Mouse (Mus musculus) cerebral cortex, adult 2 months (tissue): ENCODE results near the gene Acot6.

Source experiments
- whole genome bisulfite sequencing: fragments of 180-500 bp; shearing (Covaris S2); methylation state at CpG from one replicate; pipeline ENCODE4 v1.1.7; 2018; 5-methylcytosine and 5-hydroxymethylcytosine counted together

Acot6 gene

DNA sequence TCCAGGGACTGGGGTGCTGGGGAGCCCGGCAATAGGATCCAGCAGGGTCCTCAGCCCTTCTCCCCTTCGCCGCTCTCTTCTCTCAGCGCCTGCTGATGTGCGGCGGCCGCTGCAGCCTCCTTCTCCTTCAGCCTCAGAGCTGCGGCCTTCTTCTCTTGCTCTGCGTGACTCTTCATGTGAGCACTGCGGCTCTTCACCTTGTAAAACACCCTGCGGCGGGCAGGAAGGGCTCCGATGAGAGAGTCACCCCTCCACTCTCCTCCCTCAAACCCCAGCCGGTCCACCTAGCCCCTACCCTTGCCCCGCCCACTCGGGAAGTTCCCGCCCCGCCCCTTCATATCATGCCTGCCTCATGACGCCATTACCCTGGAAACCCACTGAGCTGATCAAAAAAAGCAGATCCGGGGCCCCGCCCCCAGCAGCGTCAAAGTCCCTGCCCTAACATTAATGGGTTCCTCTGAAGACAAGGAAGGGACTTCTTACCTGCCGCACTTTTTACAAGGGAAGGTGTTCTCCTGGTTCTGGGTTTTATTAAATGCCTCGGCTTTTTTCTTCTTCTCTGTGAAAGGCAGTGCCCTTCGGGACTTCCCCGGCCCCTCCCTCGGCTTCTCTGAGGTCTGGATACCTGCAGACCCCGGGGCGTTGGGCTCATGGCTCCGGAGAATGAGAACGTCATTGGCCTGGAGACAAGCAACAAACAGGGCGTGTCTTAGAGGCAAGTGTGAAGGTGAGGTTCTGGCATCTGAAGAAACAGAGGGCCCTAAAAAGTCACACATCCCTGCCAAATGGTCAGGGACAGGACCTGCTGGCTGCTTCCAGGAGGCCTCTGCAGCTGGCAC, 52.1 kb downstream of the Acot6 start:
- WGBS = 77% methylated on average over 32 of the region's 32 CpGs

- 90% methylated on average over 6 of the region's 6 CpGs for WGBS
Measured at GRCm38 (mm10) chr12:84153414-84153813, 53.0 kb downstream of the Acot6 start.

GRCm38 (mm10) chr12:84154786-84155522, 54.5 kb downstream of the Acot6 start:
- WGBS = 63% methylated on average over 11 of the region's 11 CpGs

DNA sequence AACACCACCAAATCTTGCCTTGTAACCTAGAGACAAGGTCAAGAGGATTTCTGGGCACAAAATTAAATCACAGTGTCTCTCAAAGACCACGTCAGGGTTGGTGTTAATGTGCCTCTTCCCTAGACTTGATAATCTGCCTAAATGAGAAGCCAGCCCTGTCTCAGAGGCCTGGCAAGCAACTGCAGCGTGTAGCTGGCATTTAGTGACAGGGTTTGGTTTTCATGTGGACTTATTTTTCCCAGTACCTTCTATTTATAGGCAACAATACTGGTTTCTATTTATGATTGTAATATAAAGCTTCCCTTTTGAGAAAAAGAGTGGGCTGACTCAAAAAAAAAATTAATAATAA, 55.0 kb downstream of the Acot6 start:
- 55% methylated on average over 2 of the region's 2 CpGs for WGBS

DNA sequence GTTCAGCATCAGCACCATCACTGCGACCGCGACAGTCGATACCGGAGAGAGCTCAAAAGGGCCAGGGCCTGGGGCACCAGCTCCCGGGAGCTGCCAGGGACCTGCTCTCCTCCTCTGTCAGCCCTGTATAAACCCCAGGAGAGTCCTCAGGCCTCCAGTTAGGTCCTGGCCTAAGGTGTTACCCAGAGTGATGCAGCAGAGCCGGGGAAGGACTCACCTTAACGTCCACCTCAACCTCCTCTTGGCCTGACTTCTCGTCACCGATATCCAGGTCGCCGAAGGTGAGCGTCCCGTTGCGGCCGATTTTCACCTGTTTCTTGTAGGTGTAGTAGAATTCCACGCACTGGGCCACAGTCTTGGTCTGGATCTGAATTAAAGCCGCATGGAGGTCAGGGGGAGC, 55.8 kb downstream of the Acot6 start:
- WGBS = 95% methylated on average over 18 of the region's 18 CpGs

DNA sequence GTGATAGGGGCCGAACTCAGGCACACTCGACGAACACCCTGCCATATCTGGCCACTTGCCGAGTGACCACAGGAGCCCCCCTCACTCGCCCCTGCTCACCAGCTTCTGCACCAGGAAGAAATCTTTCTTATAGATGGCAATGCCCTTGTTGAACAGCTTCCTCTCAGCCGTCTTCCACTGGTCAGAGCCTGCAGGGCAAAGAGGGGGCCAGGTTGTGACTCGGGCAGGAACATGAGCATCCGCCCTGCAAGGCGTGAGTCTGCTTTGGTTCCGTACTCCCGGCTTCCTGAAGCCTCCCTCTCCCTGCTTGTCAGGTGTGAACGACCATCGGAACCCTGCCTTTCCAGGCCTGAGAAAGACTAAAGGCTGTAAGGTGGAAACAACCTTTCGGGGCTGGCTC, 57.7 kb downstream of the Acot6 start:
- 93% methylated on average over 14 of the region's 14 CpGs for WGBS

GRCm38 (mm10) chr12:84160491-84160890, 60.0 kb downstream of the Acot6 start:
- WGBS = 96% methylated on average over 8 of the region's 8 CpGs
